Mouse (Mus musculus): ENCODE data around the gene Tcf19. TPM values are rescaled to one million over a fixed set of nuclear protein-coding genes. Genes with fewer than 3 reads are reported as not detected.

Tcf19 gene
- total and polyA plus RNA-seq, 3 experiments = 29.7 to 38.4 (median 37.7) TPM

DNA sequence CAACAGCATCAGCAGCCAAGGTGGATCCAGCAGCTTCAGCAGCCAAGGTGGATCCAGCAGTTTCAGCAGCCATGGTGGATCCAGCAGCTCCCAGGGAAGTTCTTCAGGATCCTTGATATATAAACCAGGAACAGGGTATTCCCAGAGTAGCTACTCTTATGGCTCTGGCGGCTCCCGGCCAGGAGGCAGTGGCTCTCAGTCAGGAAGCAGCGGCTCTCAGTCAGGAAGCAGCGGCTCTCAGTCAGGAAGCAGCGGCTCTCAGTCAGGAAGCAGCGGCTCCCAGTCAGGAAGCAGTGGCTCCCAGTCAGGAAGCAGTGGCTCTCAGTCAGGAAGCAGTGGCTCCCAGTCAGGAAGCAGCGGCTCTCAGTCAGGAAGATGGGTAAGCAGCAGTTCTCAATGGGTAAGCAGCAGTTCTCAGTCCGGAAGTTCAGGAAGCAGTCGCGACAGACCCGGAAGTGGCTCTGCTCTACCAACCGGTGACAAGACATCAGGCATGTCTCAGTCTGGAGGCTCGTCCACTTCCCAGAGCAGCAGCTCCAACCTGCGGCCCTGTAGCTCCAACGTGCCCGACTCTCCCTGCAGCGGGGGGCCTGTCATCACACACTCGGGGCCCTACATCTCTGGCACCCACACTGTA, 38.3 kb upstream of the Tcf19 start:
- Histone ChIP-seq H3K27me3 (replicated peaks) (peaks cover 2% of the 10 kb centered on the region), H3K27ac (ENCODE audit: insufficient read depth, low read depth) (peak overlapping the region; percentile 31), H3K36me3 (replicated peaks in 1 of 2; ENCODE audit: control insufficient read depth in 1 of 2, insufficient read depth in 1 of 2, low read length in 1 of 2) (peaks cover 0 to 4% of the 10 kb centered on the region in 2 experiments), H3K79me2 (replicated peaks; ENCODE audit: control insufficient read depth, extremely low read depth, insufficient read depth, poor library complexity, severe bottlenecking) (no peaks in the 10 kb centered on the region), H3K9me3 (replicated peaks; ENCODE audit: low read length) (peaks cover 3% of the 10 kb centered on the region), H3K4me3 (replicated peaks in 1 of 3; ENCODE audit: low read depth in 2 of 3, low read length in 2 of 3, poor library complexity in 1 of 3) (peak overlapping the region; percentile 62 to 89 (median 73)), H3K4me1 (ENCODE audit: control insufficient read depth in 1 of 2, insufficient read depth in 2 of 2) (peaks cover 27 to 54% of the 10 kb centered on the region in 2 experiments), H3K9ac (ENCODE audit: insufficient read depth, low read depth) (peak overlapping the region; percentile 81), H3K4me2 (ENCODE audit: insufficient read depth, low read depth, poor library complexity, severe bottlenecking) (peak overlapping the region; percentile 47)
- TF ChIP-seq MEF2A (IDR thresholded peaks at IDR 0.05; ENCODE audit: borderline replicate concordance, low read depth, low read length) (no peak), CHD1 (IDR thresholded peaks at IDR 0.05; ENCODE audit: low read depth, low read length) (no peak), MXI1 (IDR thresholded peaks at IDR 0.05; ENCODE audit: low read depth, low read length) (no peak), ETS1 (conservative IDR thresholded peaks at IDR 0.05; ENCODE audit: low read depth, low read length) (no peak), GABPA (IDR thresholded peaks at IDR 0.05; ENCODE audit: insufficient replicate concordance, low read depth, low read length) (no peak), ZMIZ1 (IDR thresholded peaks at IDR 0.05; ENCODE audit: low read depth, low read length) (no peak), JUN (IDR thresholded peaks at IDR 0.05; ENCODE audit: insufficient read depth, low read depth, low read length) (no peak), NELFE (IDR thresholded peaks at IDR 0.05; ENCODE audit: low read depth, low read length) (0 out of 2 replicates have a peak, but pooled peaks have one; percentile 23), RAD21 (IDR thresholded peaks at IDR 0.05; ENCODE audit: low read depth, low read length) (no peak), ELF1 (IDR thresholded peaks at IDR 0.05; ENCODE audit: low read depth, low read length) (peak; percentile 94), SMC3 (IDR thresholded peaks at IDR 0.05; ENCODE audit: low read depth, low read length) (no peak), IRF4 (IDR thresholded peaks at IDR 0.05; ENCODE audit: low read depth, low read length) (no peak), TCF12 (IDR thresholded peaks at IDR 0.05; ENCODE audit: low read depth, low read length) (0 out of 2 replicates have a peak, but pooled peaks have one; percentile 8), PAX5 (IDR thresholded peaks at IDR 0.05; ENCODE audit: low read length) (no peak), UBTF (IDR thresholded peaks at IDR 0.05; ENCODE audit: low read depth, low read length) (no peak), ZNF384 (IDR thresholded peaks at IDR 0.05; ENCODE audit: low read depth, low read length) (no peak), EP300 (IDR thresholded peaks at IDR 0.05; ENCODE audit: low read length) (no peak), MAX (IDR thresholded peaks at IDR 0.05; ENCODE audit: low read length) (no peak), CHD2 (IDR thresholded peaks at IDR 0.05; ENCODE audit: low read length) (no peak), KAT2A (IDR thresholded peaks at IDR 0.05; ENCODE audit: insufficient replicate concordance, low read length) (no peak), MYC (IDR thresholded peaks at IDR 0.05; ENCODE audit: low read depth, low read length) (no peak), E2F4 (IDR thresholded peaks at IDR 0.05; ENCODE audit: insufficient replicate concordance, low read depth, low read length) (no peak), TBP (conservative IDR thresholded peaks at IDR 0.05; ENCODE audit: low read depth, low read length) (no peak), MAZ (IDR thresholded peaks at IDR 0.05; ENCODE audit: low read depth, low read length) (no peak), ZKSCAN1 (IDR thresholded peaks at IDR 0.05; ENCODE audit: borderline replicate concordance, low read depth, low read length) (no peak), NRF1 (IDR thresholded peaks at IDR 0.05; ENCODE audit: low read depth, low read length) (no peak), RCOR1 (conservative IDR thresholded peaks at IDR 0.05; ENCODE audit: low read depth, low read length) (no peak), POLR2AphosphoS2 (IDR thresholded peaks at IDR 0.05; ENCODE audit: low read depth, low read length) (no peak), ZC3H11A (IDR thresholded peaks at IDR 0.05; ENCODE audit: low read depth, low read length) (no peak), HCFC1 (IDR thresholded peaks at IDR 0.05; ENCODE audit: low read depth, low read length) (peak; percentile 60), BHLHE40 (IDR thresholded peaks at IDR 0.05; ENCODE audit: low read depth, low read length) (no peak), SIN3A (IDR thresholded peaks at IDR 0.05; ENCODE audit: low read length) (no peak), MAFK (IDR thresholded peaks at IDR 0.05; ENCODE audit: insufficient replicate concordance, low read length) (no peak), USF1 (IDR thresholded peaks at IDR 0.05; ENCODE audit: low read depth, low read length) (no peak), POLR2A (IDR thresholded peaks at IDR 0.05; ENCODE audit: low read depth, low read length) (peak; percentile 59; the same call in 1 of the 2 replicates), CTCF (conservative IDR thresholded peaks at IDR 0.05 in 1 of 2, IDR thresholded peaks at IDR 0.05 in 1 of 2; ENCODE audit: low read depth in 2 of 2, low read length in 2 of 2) (no peak), JUND (conservative IDR thresholded peaks at IDR 0.05; ENCODE audit: low read depth, low read length) (no peak), USF2 (conservative IDR thresholded peaks at IDR 0.05; ENCODE audit: low read depth, low read length) (no peak)
- dilution Hi-C loops (cut with MboI; ENCODE audit: extremely low pct_ligation_motif_present, extremely low pct_unique_long_range_greater_than_20kb, low sequenced_read_pairs) = no loop called here
- no peak for DNase-seq (ENCODE audit: extremely low read depth)
- in situ Hi-C loops (cut with MboI; ENCODE audit: low pct_ligation_motif_present, low pct_unique_long_range_greater_than_20kb, low sequenced_read_pairs) = loop anchor here (5.0 kb wide), 1 partner anchor 38 kb away; the partner anchor contains the start of genes Cchcr1 and Tcf19

Measured in CH12.LX (cell line).